Mouse (Mus musculus) neural tube, embryonic 11.5 days (tissue): ENCODE results near the gene Serpinb3d. TPM values are rescaled to one million over a fixed set of nuclear protein-coding genes. Genes with fewer than 3 reads are reported as not detected.
"Not testable (repeated sequence)": the region's sequence is repeated elsewhere in the genome, so short reads cannot be mapped to it uniquely, and the experiment has no call there.

Experiments used
- ATAC-seq: fragments of 200-750 bp; cut with Nextera tagmentation; 2 replicates; pipeline ENCODE4 v1.8.0; 2017; ENCODE audit warnings: moderate number of reproducible peaks, mild to moderate bottlenecking, moderate TSS enrichment, moderate library complexity; ENCODE audit not compliant: insufficient read depth, low FRiP score, low TSS enrichment
- DNase-seq: peaks from one replicate; pipeline ENCODE4 v3.0.0-alpha.2; 2015; ENCODE audit warnings: low spot score
- H3K27ac ChIP-seq: fragments of 300-500 bp; sonication (generic); 2 replicates; pipeline ENCODE4 v1.5.1; 2014; ENCODE audit warnings: low read depth, mild to moderate bottlenecking, low read length
- H3K27me3 ChIP-seq: fragments of 300-500 bp; sonication (generic); 2 replicates; pipeline ENCODE4 v1.6.1; 2014; ENCODE audit warnings: mild to moderate bottlenecking, low read length, mixed read lengths; ENCODE audit not compliant: control insufficient read depth, insufficient read depth
- H3K36me3 ChIP-seq: fragments of 300-500 bp; sonication (generic); 2 replicates; pipeline ENCODE4 v1.6.1; 2014; ENCODE audit warnings: mild to moderate bottlenecking, low read length, moderate library complexity, mixed read lengths; ENCODE audit not compliant: control insufficient read depth, insufficient read depth
- H3K4me1 ChIP-seq: fragments of 300-500 bp; sonication (generic); 2 replicates; pipeline ENCODE4 v1.6.1; 2014; ENCODE audit warnings: low read length, mixed read lengths; ENCODE audit not compliant: control insufficient read depth, insufficient read depth
- H3K4me2 ChIP-seq: fragments of 300-500 bp; sonication (generic); 2 replicates; pipeline ENCODE4 v1.6.1; 2014; ENCODE audit warnings: low read depth, mild to moderate bottlenecking, moderate library complexity
- H3K4me3 ChIP-seq: fragments of 300-500 bp; sonication (generic); 2 replicates; pipeline ENCODE4 v1.5.1; 2014; ENCODE audit warnings: low read depth, low read length
- H3K9ac ChIP-seq: fragments of 300-500 bp; sonication (generic); 2 replicates; pipeline ENCODE4 v1.6.1; 2014; ENCODE audit warnings: mild to moderate bottlenecking, low read length
- H3K9me3 ChIP-seq: fragments of 300-500 bp; sonication (generic); 2 replicates; pipeline ENCODE4 v1.6.1; 2016; ENCODE audit warnings: low read length; ENCODE audit not compliant: control insufficient read depth
- WGBS: fragments of 180-500 bp; shearing (Covaris S2); extraction: QIAGEN DNeasy Blood & Tissue Kit; methylation state at CpG from one replicate; pipeline ENCODE4 v1.1.7; 2014; 5-methylcytosine and 5-hydroxymethylcytosine counted together
- polyA plus RNA-seq: library from polyadenylated mRNA; unstranded; fragments of >200 nt; fragmentation: Nextera tagmentation; extraction: Ambion mirVana; gene quantifications from 2 replicates; pipeline ENCODE4 v1.2.1, GENCODE M21; 2014

Serpinb3d gene
- not detected in 2 replicates for polyA plus RNA-seq

- Histone ChIP-seq H3K27me3 (no peaks in the 10 kb centered on the region), H3K9ac (no peak within 1 kb of the TSS), H3K27ac (no peak within 1 kb of the TSS), H3K4me3 (no peak within 1 kb of the TSS), H3K4me2 (no peak within 1 kb of the TSS), H3K4me1 (no peaks in the 10 kb centered on the region), H3K9me3 (no peaks in the 10 kb centered on the region), H3K36me3 (no peaks in the 10 kb centered on the region)
- ATAC-seq, result no peak
- DNase-seq, result no peak
Measured at GRCm38 (mm10) chr1:107083406-107083805, at the start of gene Serpinb3d. Gene Serpinb3d, minus strand, starts transcription at chr1:107083506.

GRCm38 (mm10) chr1:107127453-107127852 lies 44.1 kb upstream of the Serpinb3d start:
- H3K4me3 ChIP-seq, H3K9me3 ChIP-seq, H3K4me1 ChIP-seq, DNase-seq, ATAC-seq, H3K27me3 ChIP-seq, H3K36me3 ChIP-seq, H3K4me2 ChIP-seq, H3K9ac ChIP-seq, H3K27ac ChIP-seq: not testable (repeated sequence)

DNA sequence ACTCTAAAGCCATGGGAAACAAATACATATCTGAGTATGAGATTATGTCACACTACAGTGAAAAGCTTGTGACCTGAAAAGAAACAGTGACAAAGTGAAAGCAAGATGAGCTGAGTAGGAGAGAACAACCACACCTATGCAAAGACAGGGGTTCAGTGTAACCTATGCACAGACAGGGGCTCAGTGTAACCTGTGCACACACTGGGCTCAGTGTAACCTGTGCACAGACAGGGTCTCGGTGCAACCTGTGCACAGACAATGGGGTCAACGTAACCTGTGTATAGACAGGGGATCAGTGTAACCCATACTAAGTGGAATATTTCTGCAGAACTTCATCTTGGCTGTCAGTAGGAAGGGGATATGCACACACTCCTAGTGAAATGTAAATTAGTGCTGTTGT lies 15.1 kb upstream of the Serpinb3d start:
- H3K36me3 ChIP-seq, result no peaks in the 10 kb centered on the region
- H3K27me3 ChIP-seq, result no peaks in the 10 kb centered on the region
- no peak overlapping the region for H3K4me3 ChIP-seq
- no peak overlapping the region for H3K4me2 ChIP-seq
- H3K9me3 ChIP-seq, result no peaks in the 10 kb centered on the region
- ATAC-seq (no peak), DNase-seq (no peak)
- no peak overlapping the region for H3K27ac ChIP-seq
- WGBS, result 80% methylated on average over 2 of the region's 2 CpGs
- H3K4me1 ChIP-seq, result no peaks in the 10 kb centered on the region
- H3K9ac ChIP-seq, result no peak overlapping the region

- no peak for ATAC-seq
- DNase-seq, result no peak
- Histone ChIP-seq H3K9ac (no peak within 1 kb of the TSS), H3K9me3 (no peaks in the 10 kb centered on the region), H3K27me3 (no peaks in the 10 kb centered on the region), H3K27ac (no peak within 1 kb of the TSS), H3K36me3 (no peaks in the 10 kb centered on the region), H3K4me1 (no peaks in the 10 kb centered on the region), H3K4me3 (no peak within 1 kb of the TSS), H3K4me2 (no peak within 1 kb of the TSS)
- 70% methylated on average over 1 of the region's 1 CpGs for WGBS
Measured at GRCm38 (mm10) chr1:107052203-107052602, 31.1 kb downstream of the Serpinb3d start, which contains the start of gene Serpinb3a. Gene Serpinb3a, minus strand, starts transcription at chr1:107052303.

DNA sequence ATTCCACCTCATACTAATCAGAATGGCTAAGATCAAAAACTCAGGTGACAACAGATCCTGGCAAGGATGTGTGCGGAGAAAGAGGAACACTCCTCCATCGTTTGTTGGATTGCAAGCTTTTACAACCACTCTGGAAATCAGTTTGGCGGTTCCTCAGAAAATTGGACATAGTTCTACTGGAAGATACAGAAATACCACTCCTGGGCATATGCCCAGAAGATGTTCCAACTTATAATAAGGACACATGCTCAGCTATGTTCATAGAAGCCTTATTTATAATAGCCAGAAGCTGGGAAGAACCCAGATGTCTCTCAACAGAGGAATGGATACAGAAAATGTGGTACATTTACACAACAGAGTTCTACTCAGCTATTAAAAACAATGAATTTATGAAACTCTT lies 49.1 kb downstream of the Serpinb3d start:
- H3K9ac ChIP-seq, ATAC-seq, H3K9me3 ChIP-seq, H3K27me3 ChIP-seq, H3K4me2 ChIP-seq, H3K4me3 ChIP-seq, H3K36me3 ChIP-seq, H3K27ac ChIP-seq, DNase-seq, H3K4me1 ChIP-seq: not testable (repeated sequence)
- 89% methylated on average over 3 of the region's 3 CpGs for WGBS

Other genes with a start within 250 kb of the Serpinb3d start
- not detected in 2 replicates for gene Serpinb5, start 222.3 kb downstream of the Serpinb3d start, polyA plus RNA-seq
- not detected in 2 replicates for gene Serpinb12, start 149.1 kb downstream of the Serpinb3d start, polyA plus RNA-seq
- not detected in 2 replicates for gene Serpinb13, start 102.5 kb downstream of the Serpinb3d start, polyA plus RNA-seq
- not detected in 2 replicates for gene Serpinb3a, start 31.2 kb downstream of the Serpinb3d start, polyA plus RNA-seq
- not detected in 2 replicates for gene Serpinb3b, start 194.9 kb upstream of the Serpinb3d start, polyA plus RNA-seq
- gene Serpinb3c, start 194.9 kb upstream of the Serpinb3d start, polyA plus RNA-seq, result not detected in 2 replicates